Mouse (Mus musculus) midbrain, embryonic 11.5 days (tissue): Measurements from ENCODE around the gene BC080695. TPM values are rescaled to one million over a fixed set of nuclear protein-coding genes. Genes with fewer than 3 reads are reported as not detected.
"Not testable (repeated sequence)": the region's sequence is repeated elsewhere in the genome, so short reads cannot be mapped to it uniquely, and the experiment has no call there.

ENCODE experiments used
- ATAC-seq: fragments of 200-750 bp; cut with Nextera tagmentation; 2 replicates; pipeline ENCODE4 v1.8.0; 2017; ENCODE audit warnings: moderate TSS enrichment, moderate library complexity; ENCODE audit not compliant: low FRiP score
- DNase-seq: peaks from one replicate; pipeline ENCODE4 v3.0.0; 2015; ENCODE audit warnings: low spot score; ENCODE audit errors: missing footprints
- H3K27ac ChIP-seq: fragments of 300-500 bp; sonication (generic); 2 replicates; pipeline ENCODE4 v1.5.1; 2014; ENCODE audit warnings: low read depth, low read length
- H3K27me3 ChIP-seq: fragments of 300-500 bp; sonication (generic); 2 replicates; pipeline ENCODE4 v1.6.1; 2014; ENCODE audit warnings: mild to moderate bottlenecking, low read length, moderate library complexity, mixed read lengths; ENCODE audit not compliant: control insufficient read depth, insufficient read depth
- H3K36me3 ChIP-seq: fragments of 300-500 bp; sonication (generic); 2 replicates; pipeline ENCODE4 v1.6.1; 2014; ENCODE audit warnings: mild to moderate bottlenecking, low read length, moderate library complexity, mixed read lengths; ENCODE audit not compliant: control insufficient read depth, insufficient read depth
- H3K4me1 ChIP-seq: fragments of 300-500 bp; sonication (generic); 2 replicates; pipeline ENCODE4 v1.6.1; 2014; ENCODE audit warnings: low read length; ENCODE audit not compliant: control insufficient read depth, insufficient read depth
- H3K4me2 ChIP-seq: fragments of 300-500 bp; sonication (generic); 2 replicates; pipeline ENCODE4 v1.6.1; 2014; ENCODE audit warnings: mild to moderate bottlenecking, moderate library complexity
- H3K4me3 ChIP-seq: fragments of 300-500 bp; sonication (generic); 2 replicates; pipeline ENCODE4 v1.5.1; 2014; ENCODE audit warnings: low read depth, low read length
- H3K9ac ChIP-seq: fragments of 300-500 bp; sonication (generic); 2 replicates; pipeline ENCODE4 v1.6.1; 2014; ENCODE audit warnings: low read length
- H3K9me3 ChIP-seq: fragments of 300-500 bp; sonication (generic); 2 replicates; pipeline ENCODE4 v1.6.1; 2016; ENCODE audit warnings: low read length; ENCODE audit not compliant: control insufficient read depth
- WGBS: fragments of 180-500 bp; shearing (Covaris S2); extraction: QIAGEN DNeasy Blood & Tissue Kit; methylation state at CpG from one replicate; pipeline ENCODE4 v1.1.7; 2014; 5-methylcytosine and 5-hydroxymethylcytosine counted together
- polyA plus RNA-seq: library from polyadenylated mRNA; unstranded; fragments of >200 nt; fragmentation: Nextera tagmentation; extraction: Ambion mirVana; gene quantifications from 2 replicates; pipeline ENCODE4 v1.2.1, GENCODE M21; 2014

Gene BC080695
- polyA plus RNA-seq, result not detected in 2 replicates

DNA sequence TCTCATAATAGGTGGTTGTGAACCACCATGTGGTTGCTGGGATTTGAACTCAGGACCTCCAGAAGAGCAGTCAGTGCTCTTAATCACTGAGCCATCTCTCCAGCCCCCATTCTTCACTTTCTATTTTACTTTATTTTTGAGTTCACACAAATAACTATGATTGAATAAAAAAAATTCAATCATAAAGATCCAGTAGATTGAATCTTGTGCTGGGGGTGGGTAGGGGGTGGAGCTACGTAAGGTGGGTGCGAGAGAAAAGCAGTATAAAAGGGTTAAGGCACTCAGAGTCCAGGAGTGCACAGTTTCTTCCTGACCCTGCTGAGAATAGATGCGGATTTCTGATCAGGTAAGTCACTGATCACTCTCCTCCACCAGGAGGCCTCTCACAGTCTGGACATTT is at the start of gene BC080695, which contains the start of gene Gm13057:
BC080695 (plus strand) TSS at position 301 of the 400 bp plus-strand sequence.
Gm13057 (plus strand) TSS at position 310 of the 400 bp plus-strand sequence.
- H3K4me1 ChIP-seq, H3K36me3 ChIP-seq, H3K27ac ChIP-seq, H3K4me2 ChIP-seq, ATAC-seq, H3K4me3 ChIP-seq, H3K27me3 ChIP-seq, H3K9me3 ChIP-seq, DNase-seq, H3K9ac ChIP-seq: not testable (repeated sequence)
- no CpG with 5 or more reads among the region's 3 CpGs for WGBS

DNA sequence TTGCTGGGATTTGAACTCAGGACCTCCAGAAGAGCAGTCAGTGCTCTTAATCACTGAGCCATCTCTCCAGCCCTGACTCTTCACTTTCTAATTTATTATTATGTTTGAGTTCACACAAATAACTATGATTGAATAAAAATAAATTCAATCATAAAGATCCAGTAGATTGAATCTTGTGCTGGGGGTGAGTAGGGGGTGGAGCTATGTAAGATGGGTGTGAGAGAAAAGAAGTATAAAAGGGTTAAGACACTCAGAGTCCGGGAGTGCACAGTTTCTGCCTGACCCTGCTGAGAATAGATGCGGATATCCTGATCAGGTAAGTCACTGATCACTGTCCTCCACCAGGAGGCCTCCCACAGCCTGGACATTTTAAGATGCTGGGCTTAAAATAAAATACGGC is 40.5 kb upstream of the BC080695 start, which contains the start of gene Gm13043:
Gm13043 (plus strand) TSS at position 301 of the 400 bp plus-strand sequence.
- H3K9me3 ChIP-seq, result no peaks in the 10 kb centered on the region
- ATAC-seq, result no peak
- H3K27ac ChIP-seq, result no peak within 1 kb of the TSS
- 83% methylated on average over 3 of the region's 3 CpGs for WGBS
- no peak within 1 kb of the TSS for H3K4me2 ChIP-seq
- H3K36me3 ChIP-seq, result no peaks in the 10 kb centered on the region
- no peak for DNase-seq
- no peak within 1 kb of the TSS for H3K9ac ChIP-seq
- no peak within 1 kb of the TSS for H3K4me3 ChIP-seq
- no peaks in the 10 kb centered on the region for H3K4me1 ChIP-seq
- H3K27me3 ChIP-seq, result no peaks in the 10 kb centered on the region

- not testable (repeated sequence) for H3K4me1 ChIP-seq, H3K4me3 ChIP-seq, H3K27ac ChIP-seq, H3K9me3 ChIP-seq, DNase-seq, ATAC-seq, H3K4me2 ChIP-seq, H3K9ac ChIP-seq, H3K27me3 ChIP-seq, H3K36me3 ChIP-seq
- no CpG with 5 or more reads among the region's 3 CpGs for WGBS
Observed at GRCm38 (mm10) chr4:143535654-143536053, 15.8 kb upstream of the BC080695 start, which contains the start of gene Gm13040. Gm13040 (plus strand) TSS chr4:143535954.

DNA sequence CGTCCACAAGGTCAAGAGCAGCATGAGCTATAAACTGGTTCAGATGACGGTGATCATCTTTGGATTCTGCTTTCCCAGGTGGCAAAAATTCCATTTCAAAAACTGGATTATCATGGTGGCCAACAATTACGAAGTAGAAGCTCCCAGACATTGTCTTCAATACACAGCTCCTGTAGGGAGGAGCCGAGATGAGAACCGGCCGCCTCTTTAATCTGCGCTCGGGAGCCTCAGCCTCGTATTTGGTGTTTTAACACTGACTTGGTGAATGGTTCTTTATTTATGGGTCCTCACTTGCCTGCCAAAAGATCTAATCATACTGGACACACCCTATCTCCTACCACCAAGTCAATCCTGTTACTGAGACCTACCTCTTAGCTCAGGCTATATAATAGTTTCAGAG is 60.4 kb downstream of the BC080695 start:
- not testable (repeated sequence) for H3K36me3 ChIP-seq, H3K4me2 ChIP-seq, H3K4me3 ChIP-seq, H3K9me3 ChIP-seq, H3K4me1 ChIP-seq, DNase-seq, H3K9ac ChIP-seq, H3K27me3 ChIP-seq, ATAC-seq, H3K27ac ChIP-seq
- WGBS, result 88% methylated on average over 9 of the region's 9 CpGs

DNA sequence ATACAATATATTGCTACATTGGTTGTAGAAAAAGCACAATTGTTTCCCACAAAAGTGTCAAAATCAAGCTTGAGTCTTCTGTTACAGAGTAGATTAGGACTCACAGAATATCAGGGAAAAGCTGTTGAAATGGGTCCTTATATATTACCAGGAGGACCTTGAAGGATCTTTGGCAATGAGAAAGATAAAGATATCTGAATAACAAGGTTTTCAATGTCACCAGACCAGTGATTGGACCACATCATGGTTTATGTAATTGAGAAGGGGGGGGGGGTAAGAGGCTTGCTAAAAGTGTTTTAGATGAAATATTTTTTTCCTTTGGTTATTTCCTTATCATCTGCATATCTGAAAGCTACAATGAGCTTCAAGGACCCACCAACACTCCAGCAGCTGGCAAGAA is 63.2 kb downstream of the BC080695 start, which contains the start of gene Gm13083:
Gm13083 (plus strand) TSS at position 301 of the 400 bp plus-strand sequence.
- DNase-seq, H3K27me3 ChIP-seq, ATAC-seq, H3K4me2 ChIP-seq, H3K4me1 ChIP-seq, H3K27ac ChIP-seq, H3K36me3 ChIP-seq, H3K9ac ChIP-seq, H3K9me3 ChIP-seq, H3K4me3 ChIP-seq: not testable (repeated sequence)

DNA sequence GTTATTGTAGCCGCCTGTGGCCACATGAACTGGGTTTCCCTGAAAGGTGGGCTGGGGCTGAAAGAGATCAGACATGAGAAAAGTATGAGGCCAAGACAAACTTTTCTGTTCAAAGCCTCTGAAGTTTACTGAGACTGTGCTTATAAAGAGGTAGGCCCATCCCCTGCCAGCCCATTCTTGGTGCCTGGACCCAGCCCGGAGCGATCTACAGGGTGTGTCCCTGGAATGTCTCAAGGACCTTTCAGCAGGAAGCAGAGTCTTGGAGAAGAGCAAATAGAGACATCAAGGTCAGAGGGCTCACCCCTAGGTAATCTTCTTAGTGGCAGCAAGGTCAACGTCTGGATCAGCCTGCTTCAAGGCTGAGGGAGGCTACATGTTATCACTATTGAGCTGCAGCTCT is 66.6 kb downstream of the BC080695 start:
- not testable (repeated sequence) for H3K36me3 ChIP-seq, H3K4me1 ChIP-seq, H3K4me3 ChIP-seq, H3K9ac ChIP-seq, DNase-seq, ATAC-seq, H3K4me2 ChIP-seq, H3K27me3 ChIP-seq, H3K9me3 ChIP-seq, H3K27ac ChIP-seq
- WGBS, result 92% methylated on average over 4 of the region's 4 CpGs

Other genes with a start within 250 kb of the BC080695 start
- gene Lrrc38, start 201.9 kb upstream of the BC080695 start, polyA plus RNA-seq, result 0.08 and 0.27 TPM in 2 replicates
- gene Pramel1, start 157.3 kb upstream of the BC080695 start, polyA plus RNA-seq, result not detected in 2 replicates
- 15.6 and 18.6 TPM in 2 replicates for gene Pramef8, start 139.3 kb upstream of the BC080695 start, polyA plus RNA-seq
- gene Oog4, start 101.4 kb upstream of the BC080695 start, polyA plus RNA-seq, result not detected in 2 replicates
- gene Gm13043, start 40.4 kb upstream of the BC080695 start, polyA plus RNA-seq, result not detected in 2 replicates
- gene Gm13040, start 15.7 kb upstream of the BC080695 start, polyA plus RNA-seq, result not detected in 2 replicates
- gene Gm13057, start within 50 bp of the BC080695 start, polyA plus RNA-seq, result not detected in 2 replicates
- gene Gm13083, start 63.3 kb downstream of the BC080695 start, polyA plus RNA-seq, result not detected in 2 replicates
- not detected in 2 replicates for gene Gm13088, start 105.5 kb downstream of the BC080695 start, polyA plus RNA-seq
- gene Gm13089, start 151.0 kb downstream of the BC080695 start, polyA plus RNA-seq, result not detected in 2 replicates
- gene Gm13078, start 167.8 kb downstream of the BC080695 start, polyA plus RNA-seq, result not detected in 2 replicates
- not detected in 2 replicates for gene Gm13023, start 237.7 kb downstream of the BC080695 start, polyA plus RNA-seq